In genomic region chr19:47587009-47587408, GRCm38 (mm10) we compare ENCODE assay signal across 13 mouse cellular contexts.
"Had no signal": no experiment of that assay in that cellular context is flagged by ENCODE, and none has a peak within 500 bp of the region (broad histone marks: within the 10 kb centered on the region; RNA-seq: fewer than 3 reads in every experiment).

No protein-coding gene starts in this region.

- H3K36me3 ChIP-seq: liver, embryonic 12.5 days; midbrain, embryonic 12.5 days; neural tube, embryonic 13.5 days had no signal

- DNase-seq: liver, postnatal 0 days; retina, postnatal 1 day; right cerebral cortex, postnatal 4 days; spleen, adult 18-20 months; thymus, adult 2 months; thymus, postnatal 25 days had no signal

- H3K9ac ChIP-seq: hindbrain, embryonic 14.5 days; liver, embryonic 12.5 days; liver, postnatal 0 days; midbrain, embryonic 12.5 days; neural tube, embryonic 13.5 days had no signal

- H3K27ac ChIP-seq: hindbrain, embryonic 14.5 days; left cerebral cortex, adult 2 months; liver, embryonic 12.5 days; midbrain, embryonic 12.5 days; neural tube, embryonic 13.5 days had no signal

- H3K27me3 ChIP-seq: liver, embryonic 12.5 days; midbrain, embryonic 12.5 days; neural tube, embryonic 13.5 days had no signal

- H3K4me2 ChIP-seq: hindbrain, embryonic 14.5 days; liver, embryonic 12.5 days; midbrain, embryonic 12.5 days; neural tube, embryonic 13.5 days had no signal

- H3K9me3 ChIP-seq: liver, embryonic 12.5 days; midbrain, embryonic 12.5 days; neural tube, embryonic 13.5 days had no signal

- H3K4me3 ChIP-seq: left cerebral cortex, adult 2 months; liver, embryonic 12.5 days; midbrain, embryonic 12.5 days; neural tube, embryonic 13.5 days had no signal

- ATAC-seq: intestine, postnatal 0 days; liver, embryonic 12.5 days; liver, postnatal 0 days; midbrain, embryonic 16.5 days had no signal
